Mouse (Mus musculus) thymus, postnatal 10 days (tissue): ENCODE results near the gene Rbm44.

Experiments
- DNase-seq, 2 experiments: peaks; one replicate each; pipeline ENCODE4 v3.0.0; 2021; ENCODE audit warnings: low spot score in 2 of 2

Rbm44 gene

DNA sequence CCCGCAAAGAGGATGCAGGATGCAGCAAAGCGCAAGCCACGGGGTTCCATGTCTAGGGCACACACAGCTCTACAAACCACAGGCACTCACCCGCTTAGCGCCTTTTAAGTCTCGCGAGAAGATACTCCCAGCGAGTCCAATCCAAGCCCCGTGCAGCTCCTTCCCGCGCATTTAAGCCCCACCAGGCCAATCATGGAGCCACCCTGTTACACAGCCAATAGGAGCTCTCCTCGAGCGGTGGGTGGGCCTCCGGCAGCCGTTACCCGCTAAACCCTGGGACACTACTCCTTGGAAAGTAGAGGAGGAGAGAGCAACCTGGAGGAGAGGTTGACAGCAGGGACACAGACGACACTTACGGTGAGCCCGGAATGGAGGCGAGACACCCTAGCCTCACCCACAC lies at the start of gene Rbm44:
Gene Rbm44 (plus strand): TSS at position 277 of the 400 bp plus-strand sequence.
- no peak for DNase-seq

DNA sequence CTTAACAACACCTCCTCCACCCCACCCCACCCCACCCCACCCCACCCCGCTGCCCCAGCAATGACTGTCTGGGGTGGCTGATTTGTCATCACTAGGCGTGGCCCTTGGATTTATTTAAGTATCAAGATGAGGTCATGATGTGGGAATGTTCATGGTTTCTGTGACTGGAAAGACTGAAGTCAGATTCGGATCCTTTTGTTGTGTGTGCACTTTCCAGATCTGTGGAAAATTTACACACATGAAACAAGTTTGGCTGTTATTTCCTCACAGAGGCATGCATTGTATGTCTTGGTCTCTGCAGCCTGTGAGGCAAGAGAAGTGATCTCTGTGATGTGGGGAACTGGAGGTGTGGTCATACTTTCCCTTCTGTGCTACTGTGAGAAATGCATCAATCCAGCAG lies 49.6 kb upstream of the Rbm44 start:
- DNase-seq: peak; percentile 24 to 44

DNA sequence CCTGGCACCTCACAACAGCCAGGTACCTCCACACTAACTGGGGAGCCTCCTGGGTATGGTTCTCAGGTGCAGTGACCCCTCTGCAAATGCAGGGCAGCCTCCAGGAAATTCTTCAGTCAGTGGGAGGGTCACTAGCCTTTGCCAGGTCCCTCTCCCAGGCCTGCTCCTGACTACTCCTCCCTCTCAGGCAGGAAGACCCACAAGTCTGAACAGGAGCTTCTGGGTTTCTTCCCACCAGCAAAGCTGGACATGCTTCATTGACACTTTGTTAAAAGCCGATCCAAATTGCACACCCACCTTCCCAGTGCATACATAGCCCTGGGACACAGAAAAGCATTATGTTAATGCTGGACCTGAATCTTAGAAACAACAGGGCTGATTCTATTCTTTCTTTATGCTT lies 49.0 kb upstream of the Rbm44 start:
- no peak for DNase-seq

DNA sequence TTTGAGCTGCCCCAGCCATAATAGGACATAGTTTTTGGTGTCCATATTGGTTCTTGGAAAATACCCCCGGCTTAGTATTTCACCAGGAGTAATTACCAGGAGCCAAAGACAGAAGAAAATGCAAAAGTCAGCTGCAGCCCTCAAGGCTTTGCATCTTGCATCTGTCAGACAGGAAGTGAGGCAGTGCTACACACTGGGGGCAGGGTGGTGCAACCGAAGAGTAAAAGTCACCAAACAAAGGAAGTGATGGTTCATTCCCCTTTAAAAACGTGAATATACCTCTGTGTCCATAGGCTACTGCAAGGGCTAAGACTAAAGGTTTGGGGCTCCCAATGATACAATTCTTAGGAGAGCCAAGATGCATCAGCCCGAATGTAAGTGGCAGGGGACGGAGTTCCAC lies 48.4 kb upstream of the Rbm44 start:
- peak; percentile 69 to 71 for DNase-seq

DNA sequence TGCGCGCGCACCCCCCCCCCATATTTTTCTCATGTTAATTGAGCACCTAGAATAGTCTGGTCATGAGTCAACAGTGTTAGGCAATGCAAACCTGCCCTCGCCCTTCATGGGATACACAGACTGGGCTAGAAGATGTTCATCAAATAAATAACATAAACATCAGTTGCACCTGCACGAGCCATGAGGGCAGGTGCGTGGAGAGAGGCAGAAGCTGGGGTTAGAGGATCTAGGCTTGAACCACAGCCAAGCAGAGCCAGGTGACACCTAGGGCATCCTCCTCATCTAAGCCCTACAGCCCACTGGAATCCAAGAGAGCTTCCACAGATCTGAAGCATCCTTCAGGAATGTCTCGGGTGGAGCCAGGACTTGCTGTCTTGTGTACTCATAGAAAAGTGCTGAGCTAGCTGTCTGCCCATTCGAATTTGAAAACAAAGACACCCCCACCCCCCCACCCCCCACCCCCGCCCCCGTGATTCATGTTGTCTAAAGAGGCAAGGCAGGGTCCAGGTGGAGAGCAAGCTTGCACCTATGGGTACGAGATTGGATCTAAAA lies 47.5 kb upstream of the Rbm44 start:
- peak; percentile 40 to 41 for DNase-seq

DNA sequence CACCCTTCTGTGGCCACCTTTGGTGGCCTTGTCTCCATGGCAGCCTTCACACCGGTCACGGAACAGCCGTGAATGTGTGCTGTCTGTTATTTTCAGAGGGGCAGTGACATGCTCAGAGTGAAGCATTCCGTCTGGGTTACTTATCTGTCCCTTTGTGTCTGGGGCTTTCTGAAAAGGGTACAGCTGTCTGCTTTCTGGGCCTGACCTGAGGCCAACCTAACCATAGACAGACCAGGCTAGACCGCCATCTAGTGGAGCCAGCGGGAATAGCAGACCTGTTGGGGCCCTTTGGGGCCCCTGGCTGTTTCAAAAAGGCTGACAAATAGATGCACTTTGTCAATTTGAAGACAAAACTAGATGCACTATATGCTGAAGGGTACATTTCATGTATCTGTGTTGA lies 46.0 kb upstream of the Rbm44 start:
- DNase-seq: peak; percentile 71 to 85

DNA sequence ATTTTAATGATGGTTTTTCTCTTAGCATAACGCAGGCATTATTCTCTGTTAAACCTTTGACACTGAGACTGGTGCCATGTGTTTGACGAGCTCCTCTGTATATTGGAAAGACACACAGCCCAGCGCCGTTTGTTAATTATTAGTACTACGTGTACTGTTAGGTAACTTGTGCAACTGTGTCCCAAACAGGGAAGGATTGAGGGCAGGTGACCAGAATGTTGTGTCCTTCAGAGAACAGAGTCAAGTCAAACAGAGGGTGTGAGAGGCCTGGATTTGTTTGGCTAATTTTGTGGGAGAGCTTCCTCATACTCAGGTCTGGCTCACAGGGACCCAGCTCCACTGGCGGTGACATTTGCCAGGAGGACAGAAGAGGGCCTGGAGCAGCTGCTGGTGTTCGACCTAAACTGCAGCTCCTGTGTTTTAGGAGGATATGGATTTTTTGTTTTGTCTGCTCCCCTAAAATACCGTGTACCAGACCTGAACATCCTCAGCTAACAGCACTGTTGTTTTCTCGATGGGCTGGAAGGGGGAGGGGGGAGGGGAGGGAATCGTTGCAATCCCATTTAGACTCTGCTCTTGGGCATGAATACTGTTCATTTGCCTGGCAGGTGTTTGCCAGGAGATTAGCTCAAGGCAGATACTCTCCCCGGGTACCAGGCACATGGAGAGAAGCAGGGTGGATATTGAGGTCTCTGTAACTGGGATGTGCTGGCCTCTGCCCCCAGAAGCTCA lies 43.0 kb upstream of the Rbm44 start:
- no peak for DNase-seq

DNA sequence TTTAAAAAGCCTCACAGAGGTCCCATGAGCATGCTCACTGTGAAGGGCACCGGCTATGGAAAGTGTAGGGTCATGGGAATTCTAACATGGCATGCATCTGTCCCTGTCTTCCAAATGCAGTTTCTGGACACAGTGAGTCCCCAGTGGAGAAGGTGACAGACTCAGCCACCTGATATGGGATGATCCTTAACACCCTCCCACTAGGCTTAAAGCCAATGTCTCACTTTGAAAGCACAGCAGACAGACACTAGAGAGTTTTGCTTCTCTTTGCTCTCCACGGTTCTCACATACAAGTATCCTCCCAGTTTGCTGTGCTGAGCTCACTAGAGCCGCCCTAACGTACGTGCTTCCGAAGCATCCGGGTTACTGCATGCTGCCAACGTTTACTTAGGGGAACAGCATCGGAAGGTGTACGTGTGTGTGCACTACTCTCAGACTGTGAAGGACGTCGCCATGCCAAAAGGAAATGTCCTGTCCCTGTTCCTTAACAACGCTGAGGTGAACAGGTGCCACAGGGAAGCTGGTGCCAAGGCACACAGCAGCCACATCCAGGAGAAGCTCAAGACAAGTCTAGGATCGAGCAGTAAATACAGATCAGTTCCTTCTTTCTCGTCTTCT lies 41.4 kb upstream of the Rbm44 start:
- no peak for DNase-seq

DNA sequence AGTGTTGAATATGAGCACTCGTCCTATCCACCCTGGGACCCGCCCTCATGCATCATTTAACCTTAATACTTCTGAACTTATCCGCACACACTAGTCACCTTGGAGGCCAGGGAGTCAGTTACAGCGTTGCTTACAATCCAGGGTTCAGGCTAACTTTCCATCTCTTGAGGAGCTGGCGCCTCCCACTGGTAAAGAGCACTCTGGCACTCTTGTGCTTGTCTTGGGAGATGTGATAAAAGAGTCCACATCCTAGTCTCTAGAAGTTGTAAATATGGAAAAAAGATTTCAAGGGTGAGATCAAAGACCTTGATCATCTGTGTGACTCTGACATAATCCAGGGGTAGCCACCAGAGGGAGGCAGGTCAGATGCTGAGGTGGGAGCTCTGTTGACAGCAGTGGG lies 37.3 kb upstream of the Rbm44 start:
- no peak for DNase-seq

DNA sequence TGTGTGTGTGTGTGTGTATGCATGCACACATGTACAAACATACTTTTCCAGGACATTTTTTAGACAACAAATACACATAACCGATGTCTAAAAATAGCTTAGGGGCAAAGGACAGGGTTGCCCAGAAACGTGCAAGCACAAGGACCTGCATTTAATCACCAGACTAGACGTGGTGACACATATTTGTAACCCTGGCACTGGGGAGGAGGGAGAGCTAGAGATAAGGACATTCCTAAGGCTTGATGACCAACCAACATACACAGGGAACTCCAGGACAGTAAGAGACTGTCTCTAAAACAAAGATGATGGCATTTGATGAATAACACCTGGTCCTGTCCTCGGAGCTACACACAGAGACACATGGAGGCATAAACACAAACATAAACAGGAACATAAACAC lies 35.6 kb upstream of the Rbm44 start:
- no peak for DNase-seq

DNA sequence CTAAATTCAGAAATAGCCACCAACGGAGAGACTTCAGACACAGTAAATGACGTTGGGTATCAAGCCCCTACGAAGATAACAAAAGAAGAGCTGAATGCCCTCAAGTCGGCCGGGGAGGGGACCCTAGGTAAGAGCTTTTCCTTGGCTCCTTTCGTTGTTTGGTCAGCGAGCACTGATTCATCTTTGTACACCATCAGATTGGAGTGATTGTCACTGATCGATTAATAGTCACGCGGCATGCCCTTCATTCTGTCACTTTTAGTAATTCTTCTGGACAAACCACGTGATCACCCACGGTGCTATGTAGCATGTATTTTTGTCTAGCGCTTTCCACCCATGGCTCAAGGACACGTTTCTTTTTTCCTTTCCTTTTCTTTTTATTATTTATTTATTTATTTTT lies 32.7 kb upstream of the Rbm44 start:
- no peak for DNase-seq

DNA sequence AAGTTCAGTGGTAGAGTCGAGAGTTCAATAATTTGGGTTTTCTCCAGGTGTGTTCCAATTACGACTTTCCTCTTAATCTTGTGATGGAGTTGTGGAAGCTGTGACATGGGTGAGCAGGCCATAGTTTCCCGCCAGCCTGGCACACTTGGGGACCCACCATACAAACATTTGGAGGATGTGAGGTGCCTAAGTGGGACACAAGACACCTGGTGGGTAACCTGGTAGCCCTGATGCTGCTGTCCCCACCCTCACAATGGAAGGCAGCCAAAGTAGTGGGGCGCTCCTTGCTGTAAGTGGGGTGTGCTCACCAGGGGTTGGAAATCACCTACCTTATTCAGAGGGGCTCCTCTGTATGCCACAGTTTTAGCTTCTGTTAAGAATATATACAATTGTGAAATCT lies 32.3 kb upstream of the Rbm44 start:
- DNase-seq: no peak

DNA sequence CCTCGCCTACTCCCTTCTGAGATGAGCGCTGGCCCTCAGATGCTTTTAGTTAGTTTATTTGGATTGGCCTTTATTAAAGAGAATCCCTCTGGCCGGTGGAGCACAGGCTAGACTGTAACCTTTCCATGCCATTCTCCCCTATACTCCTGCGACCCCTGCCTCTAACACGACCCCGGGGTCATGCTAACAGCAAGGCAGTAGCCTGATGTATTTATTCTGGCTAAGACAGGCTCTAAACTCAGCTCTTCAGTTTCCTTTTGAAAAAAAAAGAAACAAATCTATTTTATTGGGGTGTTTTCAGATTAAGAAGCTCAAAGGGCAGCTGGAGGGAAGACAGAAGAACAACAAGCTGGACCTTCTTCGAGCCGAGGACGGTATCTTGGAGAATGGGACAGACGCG lies 22.8 kb upstream of the Rbm44 start:
- DNase-seq: no peak

DNA sequence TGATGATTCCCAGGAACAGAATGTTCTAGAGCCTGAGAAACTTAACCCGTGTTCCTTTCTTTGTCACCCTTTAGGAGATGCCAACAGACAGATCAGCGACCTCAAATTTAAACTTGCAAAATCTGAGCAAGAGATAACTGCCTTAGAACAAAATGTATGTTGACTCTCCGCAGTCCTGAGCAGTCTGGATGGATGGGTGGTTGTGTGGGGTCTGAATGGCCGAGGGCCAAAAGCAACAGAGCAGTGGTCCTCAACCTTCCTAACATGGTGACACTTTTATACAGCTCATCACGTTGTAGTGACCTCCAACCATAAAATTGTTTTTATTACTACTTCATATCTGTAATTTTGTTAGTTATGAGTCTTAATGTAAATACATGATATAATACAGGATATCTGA lies 21.9 kb upstream of the Rbm44 start:
- DNase-seq: no peak

DNA sequence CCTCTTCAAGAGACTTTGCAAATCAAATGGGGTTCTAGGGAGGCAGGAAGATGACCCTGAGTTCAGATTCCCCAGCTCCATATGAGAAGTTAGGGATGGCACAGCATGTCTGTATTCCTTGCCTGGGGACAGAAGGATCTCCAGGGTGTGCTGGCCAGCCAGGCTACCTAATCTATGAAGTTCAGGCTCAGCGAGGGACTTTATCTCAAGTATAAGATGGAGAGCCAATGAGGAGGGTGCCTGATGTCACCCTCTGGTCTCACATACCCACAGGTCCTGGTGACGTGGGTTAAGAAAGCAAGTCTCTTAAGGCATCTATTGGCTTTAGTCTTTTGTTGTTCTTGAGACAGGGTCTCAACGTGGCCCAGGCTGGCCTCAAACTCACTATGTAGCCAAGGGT lies 21.4 kb upstream of the Rbm44 start:
- no peak for DNase-seq

DNA sequence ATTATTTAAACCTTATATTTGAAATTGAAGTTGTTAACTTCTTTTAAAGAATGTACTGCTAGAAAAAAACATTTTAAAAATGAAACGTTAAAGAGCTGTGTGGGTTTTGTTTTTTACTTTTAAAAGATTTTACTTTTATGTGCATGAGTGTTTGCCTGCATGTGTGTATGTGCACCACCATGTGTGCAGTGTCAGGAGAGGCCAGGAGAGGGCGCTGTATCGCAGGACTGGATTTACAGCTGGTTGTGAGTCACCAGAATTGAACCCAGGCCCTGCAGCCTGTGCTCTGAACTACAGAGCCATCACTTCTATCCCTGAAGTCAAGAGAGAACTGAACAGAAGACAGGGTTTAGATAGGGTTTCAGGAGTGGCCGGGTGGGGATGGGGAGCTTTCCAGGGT lies 16.0 kb upstream of the Rbm44 start:
- DNase-seq: no peak

DNA sequence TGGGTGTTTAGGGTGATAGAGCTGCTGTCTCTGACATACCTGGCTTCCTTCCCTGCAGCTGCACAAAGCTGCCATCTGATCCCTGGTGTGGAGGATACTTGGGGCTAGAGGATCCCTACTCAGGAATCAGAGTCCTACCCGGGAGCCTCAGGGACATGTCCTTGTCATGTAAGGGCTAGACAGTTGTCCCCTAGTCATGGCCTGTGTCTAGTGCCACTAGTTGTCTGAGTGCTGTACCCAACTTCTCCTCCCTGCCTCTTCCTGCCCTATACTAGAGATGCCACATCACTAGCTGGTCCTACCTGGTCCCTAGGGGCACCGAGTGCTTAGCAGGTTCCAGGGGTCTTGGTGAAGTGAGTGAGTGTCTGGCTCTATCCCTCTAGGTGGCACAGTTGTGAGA lies 7.9 kb upstream of the Rbm44 start:
- DNase-seq: no peak

DNA sequence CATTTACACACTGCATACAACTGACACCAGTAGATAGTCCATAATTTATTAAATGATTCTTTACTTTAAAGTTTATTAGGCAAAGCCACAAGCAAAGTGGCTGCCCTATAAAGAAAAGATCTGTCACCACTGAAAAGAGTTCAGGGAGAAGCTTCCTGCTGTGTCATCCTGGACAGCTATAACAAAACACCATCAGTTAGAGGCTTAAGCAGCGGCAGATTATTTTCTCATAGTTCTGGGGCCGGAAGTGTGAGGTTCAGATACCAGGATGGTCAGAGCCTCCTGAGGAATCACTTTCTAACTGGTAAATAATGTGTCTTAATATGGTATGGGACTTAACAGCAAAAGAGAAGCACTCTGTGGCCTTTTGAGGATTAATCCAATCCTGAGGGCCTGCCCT lies 6.6 kb downstream of the Rbm44 start:
- DNase-seq: no peak

DNA sequence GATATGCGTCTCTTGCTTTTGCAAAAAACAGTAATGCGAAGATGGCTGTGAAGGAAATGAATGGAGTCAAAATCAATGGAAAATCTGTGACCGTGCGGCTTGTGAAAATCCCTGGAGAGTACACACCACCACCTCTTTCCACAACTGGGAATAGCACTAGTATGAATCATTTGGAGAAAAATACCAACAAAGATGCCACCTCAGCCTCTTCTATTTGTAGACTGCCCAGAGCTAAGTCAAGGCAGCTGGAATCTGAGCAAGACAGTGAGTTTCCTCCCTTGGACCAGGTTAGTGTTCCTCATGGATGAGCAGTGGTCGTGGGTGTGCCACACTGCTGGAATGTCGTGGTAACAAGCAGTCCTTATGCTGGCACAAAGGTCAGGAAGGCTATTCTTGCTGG lies 21.9 kb downstream of the Rbm44 start:
- DNase-seq: no peak

DNA sequence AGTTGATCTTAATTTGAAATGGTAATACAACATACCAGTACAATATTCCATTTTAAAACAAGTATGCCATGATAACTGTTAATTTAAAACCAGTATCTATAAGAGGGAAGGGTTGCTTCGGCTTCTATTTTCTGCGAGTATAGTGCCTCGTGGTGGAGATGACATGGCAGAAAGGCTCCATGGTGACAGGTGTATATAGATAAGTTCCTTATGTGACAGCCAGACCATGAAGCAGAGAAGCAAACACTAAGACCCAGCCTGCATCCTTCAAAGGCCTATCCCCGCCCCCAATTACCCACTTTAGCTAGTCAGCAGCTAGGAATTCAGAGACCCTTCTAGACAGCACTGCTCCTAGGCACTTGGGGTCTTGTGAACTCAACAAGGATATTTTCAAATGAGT lies 24.3 kb downstream of the Rbm44 start:
- no peak for DNase-seq

DNA sequence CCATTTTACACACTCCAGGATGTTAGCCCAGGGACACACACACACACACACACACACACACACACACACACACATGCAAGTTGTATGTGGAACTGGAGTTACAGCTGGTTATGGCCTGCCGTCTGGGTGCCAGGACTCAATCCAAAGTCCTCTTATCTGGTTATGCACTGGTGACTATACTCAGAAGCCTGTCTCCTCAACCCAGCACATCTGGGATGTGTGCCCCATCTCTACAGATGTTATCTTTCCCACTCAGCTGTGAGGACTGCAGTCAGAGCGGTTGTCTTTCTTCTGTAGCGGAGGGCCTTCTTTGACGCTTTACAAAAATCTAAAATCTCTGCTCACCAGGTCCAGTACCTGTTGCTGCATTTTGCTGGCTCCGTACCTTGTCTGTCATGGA lies 29.9 kb downstream of the Rbm44 start:
- DNase-seq: no peak

DNA sequence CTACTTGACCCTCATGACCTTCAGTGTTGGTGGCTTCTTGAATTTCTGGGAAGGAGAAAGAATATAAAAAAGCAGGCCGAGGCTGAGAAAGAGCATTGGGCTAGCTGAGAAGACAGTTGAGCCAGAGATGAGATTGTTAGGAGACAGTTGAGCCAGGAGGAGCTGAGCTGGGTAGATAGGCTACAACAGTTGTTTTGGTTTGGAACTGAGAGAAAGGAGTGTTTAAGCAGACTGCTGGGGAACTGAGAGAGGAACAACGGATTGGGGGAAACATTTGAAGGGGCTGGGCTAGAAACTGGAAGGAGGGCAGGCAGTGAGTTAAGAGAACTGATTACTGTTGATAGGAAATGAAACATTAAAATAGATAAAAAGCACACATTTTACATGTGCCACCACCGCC lies 31.1 kb downstream of the Rbm44 start:
- DNase-seq: no peak

DNA sequence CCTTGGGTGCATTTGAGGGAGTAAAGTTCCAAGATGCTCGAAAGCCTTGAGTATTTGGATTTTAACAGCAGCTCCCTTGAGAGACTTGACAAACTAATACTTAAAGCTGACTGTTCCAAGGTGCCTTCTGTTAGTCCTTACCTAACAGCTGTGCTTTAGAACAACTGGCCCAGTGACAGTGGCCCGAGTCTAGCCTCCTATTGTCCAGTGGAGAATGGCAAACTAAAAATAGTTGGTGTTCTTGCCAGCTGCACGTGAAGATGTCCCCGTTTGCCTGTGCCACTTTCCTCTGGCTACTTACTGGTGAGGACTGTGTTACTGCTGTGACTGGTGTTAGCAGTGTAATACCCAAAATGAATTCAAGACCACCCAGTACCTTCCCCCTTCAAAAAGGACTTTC lies 32.0 kb downstream of the Rbm44 start:
- DNase-seq: no peak

DNA sequence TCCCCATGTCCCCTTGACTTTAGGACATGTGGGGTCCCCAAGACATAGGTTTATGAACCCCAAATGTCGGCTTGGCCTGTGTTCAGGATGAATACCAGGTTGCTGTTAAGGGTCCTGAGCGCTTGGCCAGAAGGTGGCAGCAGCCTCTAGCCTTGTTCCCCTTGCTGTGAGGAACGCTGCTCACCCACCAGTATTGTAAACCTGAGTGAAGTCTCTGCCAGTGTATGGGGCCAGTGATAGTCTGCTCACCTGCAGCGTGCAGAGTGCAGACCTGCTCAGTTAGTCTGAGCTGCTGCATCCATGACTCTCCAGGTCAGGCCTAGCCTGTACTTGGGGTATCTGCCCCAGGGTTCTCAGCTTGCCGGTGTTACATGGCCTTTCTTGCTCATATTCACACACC lies 34.2 kb downstream of the Rbm44 start:
- DNase-seq: peak; percentile 85 to 87
